Comparison of ENCODE assay signal across 9 mouse cellular contexts in the genomic region with DNA sequence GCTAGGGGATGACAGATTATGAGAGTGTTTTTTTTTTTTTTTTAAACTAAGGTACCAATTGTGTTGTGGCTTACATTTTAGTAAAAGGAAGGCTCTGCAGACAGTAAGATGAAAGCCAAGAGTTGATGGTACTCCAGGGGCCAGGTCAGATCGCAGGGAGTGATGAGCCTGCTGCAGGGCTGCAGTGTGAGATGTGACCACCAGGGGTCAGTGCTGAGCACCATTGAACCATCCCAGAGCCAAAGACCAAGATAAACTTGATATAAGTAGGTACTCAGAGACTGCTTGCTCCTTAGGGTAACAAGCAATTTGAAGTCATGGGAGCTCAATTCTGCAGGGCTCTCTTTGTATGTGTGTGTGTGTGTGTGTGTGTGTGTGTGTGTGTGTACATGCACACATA. TPM values are rescaled to one million over a fixed set of nuclear protein-coding genes. Genes with fewer than 3 reads are reported as not detected.
DNase-seq lines count a peak whose midpoint lies in the region; ATAC-seq and TF ChIP-seq lines count a peak whose summit lies in the region.
"Had no signal": no experiment of that assay in that cellular context is flagged by ENCODE, and none has a peak within 500 bp of the region (broad histone marks: within the 10 kb centered on the region; RNA-seq: fewer than 3 reads in every experiment).

No protein-coding gene starts in this region.

- H3K36me3 ChIP-seq in heart, postnatal 0 days (replicated peaks; ENCODE audit: control insufficient read depth, insufficient read depth, low read length) = no peaks in the 10 kb centered on the region
- H3K36me3 ChIP-seq in heart, embryonic 11.5 days (ENCODE audit: control insufficient read depth, insufficient read depth, low read length) = no peaks in the 10 kb centered on the region
- H3K36me3 ChIP-seq: liver, embryonic 15.5 days had no signal

- 40% methylated on average over 1 of the region's 1 CpGs for WGBS in heart, postnatal 0 days
- whole genome bisulfite sequencing in heart, embryonic 11.5 days (ENCODE audit: insufficient replicate concordance) = 38% methylated on average over 1 of the region's 1 CpGs

- H3K9ac ChIP-seq in heart, postnatal 0 days (replicated peaks; ENCODE audit: low read depth, low read length) = no peak overlapping the region
- H3K9ac ChIP-seq in heart, embryonic 11.5 days (ENCODE audit: low read depth, low read length) = no peak overlapping the region
- H3K9ac ChIP-seq: liver, embryonic 15.5 days had no signal

- H3K9me3 ChIP-seq in heart, postnatal 0 days (replicated peaks; ENCODE audit: control insufficient read depth, low read length) = peaks cover 11% of the 10 kb centered on the region
- peaks cover 7% of the 10 kb centered on the region; the same call in 1 of the 2 replicates for H3K9me3 ChIP-seq in heart, embryonic 11.5 days (replicated peaks; ENCODE audit: control insufficient read depth, low read length)

- H3K4me2 ChIP-seq in heart, postnatal 0 days (ENCODE audit: low read depth, low read length) = no peak overlapping the region
- no peak overlapping the region for H3K4me2 ChIP-seq in heart, embryonic 11.5 days
- H3K4me2 ChIP-seq: liver, embryonic 15.5 days had no signal

- H3K4me1 ChIP-seq in heart, postnatal 0 days (ENCODE audit: control insufficient read depth, insufficient read depth) = no peaks in the 10 kb centered on the region
- no peaks in the 10 kb centered on the region for H3K4me1 ChIP-seq in heart, embryonic 11.5 days (ENCODE audit: control insufficient read depth, insufficient read depth, low read length)
- H3K4me1 ChIP-seq: liver, embryonic 15.5 days had no signal

- no peaks in the 10 kb centered on the region for H3K27me3 ChIP-seq in heart, postnatal 0 days (ENCODE audit: control insufficient read depth, insufficient read depth, low read length)
- H3K27me3 ChIP-seq in heart, embryonic 11.5 days (ENCODE audit: control insufficient read depth, insufficient read depth, low read length) = no peaks in the 10 kb centered on the region
- H3K27me3 ChIP-seq: liver, embryonic 15.5 days had no signal

- no peak overlapping the region for H3K4me3 ChIP-seq in heart, postnatal 0 days (ENCODE audit: low read depth, low read length)
- no peak overlapping the region for H3K4me3 ChIP-seq in heart, embryonic 11.5 days (ENCODE audit: low read depth, low read length)
- H3K4me3 ChIP-seq: liver, embryonic 15.5 days had no signal

- no peak overlapping the region for H3K27ac ChIP-seq in heart, postnatal 0 days (ENCODE audit: low read depth)
- no peak overlapping the region for H3K27ac ChIP-seq in heart, embryonic 11.5 days (ENCODE audit: low read depth, low read length)
- H3K27ac ChIP-seq: liver, embryonic 15.5 days had no signal

- no peak for DNase-seq in heart, postnatal 0 days (ENCODE audit: low spot score)
- peak; percentile 64 for DNase-seq in 3T3-L1 (ENCODE audit: low read depth, low spot score)
- peak; percentile 57 for DNase-seq in adrenal gland, adult 2 months
- DNase-seq in embryo, embryonic 10.5 days (ENCODE audit: low spot score) = peak; percentile 73
- peak; percentile 14 to 72 for DNase-seq in kidney, postnatal 36 days
- peak; percentile 45 for DNase-seq in thymus, postnatal 4 days

- TF ChIP-seq EP300 in heart, postnatal 0 days (IDR thresholded peaks at IDR 0.05; ENCODE audit: low read depth) = no peak

- no peak for ATAC-seq in heart, postnatal 0 days (ENCODE audit: insufficient read depth, low read depth)
- ATAC-seq in heart, embryonic 11.5 days (replicated peaks; ENCODE audit: insufficient number of reproducible peaks, low FRiP score, low TSS enrichment) = no peak
- peak; percentile 66; the same call in 1 of the 2 replicates for ATAC-seq in megakaryocyte, adult 5-6 weeks (ENCODE audit: poor library complexity, severe bottlenecking)

- peak; percentile 56 for TF ChIP-seq CTCF in heart, postnatal 0 days (IDR thresholded peaks at IDR 0.05; ENCODE audit: low read depth)

RNA-seq across cellular contexts. Expression of gene A330070K13Rik, which starts 20.8 kb away (rescaled TPM):
- not detected in 2 replicates for total RNA-seq in heart, postnatal 0 days (2014; rRNA removed; ENCODE audit: low replicate concordance)
- polyA plus RNA-seq in heart, postnatal 0 days (2015; fragmentation: Nextera tagmentation; extraction: Ambion mirVana) = not detected in 2 replicates
- polyA plus RNA-seq in heart, embryonic 11.5 days (2014; fragmentation: Nextera tagmentation; extraction: Ambion mirVana) = not detected in 2 replicates
- not detected for total RNA-seq in adrenal gland, adult 2 months (2021)
- not detected in 2 replicates for polyA plus RNA-seq in adrenal gland, adult 2 months (2012; rRNA removed)
- not detected in 2 replicates for total RNA-seq in megakaryocyte, adult 5-6 weeks (2015)
- not detected in 2 replicates for total RNA-seq in megakaryocyte, adult 5-6 weeks (2017)
- polyA plus RNA-seq: liver, embryonic 15.5 days had no signal

RNA-seq across cellular contexts. Expression of gene Caln1, which starts 35.9 kb away (rescaled TPM):
- not detected in 2 replicates for total RNA-seq in heart, postnatal 0 days (2014; rRNA removed; ENCODE audit: low replicate concordance)
- 0.11 TPM in 1 of 2 replicates, not detected in the other for polyA plus RNA-seq in heart, postnatal 0 days (2015; fragmentation: Nextera tagmentation; extraction: Ambion mirVana)
- polyA plus RNA-seq in heart, embryonic 11.5 days (2014; fragmentation: Nextera tagmentation; extraction: Ambion mirVana) = 0.11 and 0.21 TPM in 2 replicates
- 10 to 100 TPM; 33.7 to 46.2 TPM for total RNA-seq in adrenal gland, adult 2 months (2021)
- polyA plus RNA-seq in adrenal gland, adult 2 months (2012; rRNA removed) = 19.4 and 19.7 TPM in 2 replicates
- total RNA-seq in megakaryocyte, adult 5-6 weeks (2015) = not detected in 2 replicates
- total RNA-seq in megakaryocyte, adult 5-6 weeks (2017) = not detected in 2 replicates
- polyA plus RNA-seq: liver, embryonic 15.5 days had no signal

Comparison
In these comparisons a context has a peak if more than half of its experiments do, and no peak if none do; other contexts are left out.
1. RNA of gene Caln1, which starts 35.9 kb away (total RNA-seq): 33.7 to 46.2 TPM in adrenal gland, adult 2 months; not detected in heart, postnatal 0 days and not detected in megakaryocyte, adult 5-6 weeks; every median in the first group is over 10 times any median in the second.